Mouse (Mus musculus) heart, adult 2 months (tissue): Measurements from ENCODE around the gene Abcd3. TPM values are rescaled to one million over a fixed set of nuclear protein-coding genes. Genes with fewer than 3 reads are reported as not detected.

Experiments used
- DNase-seq, 2 experiments: peaks; one replicate each; pipeline ENCODE4 v3.0.0; 2021
- H3K27ac ChIP-seq: fragments of 200-600 bp; 2 replicates; pipeline ENCODE4 v1.8.1; 2022
- H3K27me3 ChIP-seq: fragments of 200-500 bp; 2 replicates; pipeline ENCODE4 v1.6.1; 2012; ENCODE audit warnings: mild to moderate bottlenecking, low read length, inconsistent platforms, mixed read lengths; ENCODE audit not compliant: control insufficient read depth, insufficient read depth
- H3K36me3 ChIP-seq: fragments of 200-500 bp; 2 replicates; pipeline ENCODE4 v1.6.1; 2012; ENCODE audit warnings: low read length, inconsistent platforms; ENCODE audit not compliant: control insufficient read depth, insufficient read depth
- H3K4me1 ChIP-seq: fragments of 200-500 bp; 2 replicates; pipeline ENCODE4 v1.6.1; 2011; ENCODE audit warnings: low read length; ENCODE audit not compliant: control insufficient read depth, insufficient read depth
- H3K4me3 ChIP-seq: fragments of 200-600 bp; 2 replicates; pipeline ENCODE4 v1.8.1; 2022
- H3K79me2 ChIP-seq: fragments of 200-500 bp; replicated peaks from 2 replicates; pipeline ENCODE4 v1.6.1; 2012; ENCODE audit warnings: mild to moderate bottlenecking, inconsistent platforms, low read length, moderate library complexity, mixed read lengths; ENCODE audit not compliant: control insufficient read depth, insufficient read depth
- H3K9ac ChIP-seq: fragments of 200-500 bp; 2 replicates; pipeline ENCODE4 v1.6.1; 2012; ENCODE audit warnings: low read depth, mild to moderate bottlenecking, control low read depth, inconsistent platforms, low read length, mixed read lengths
- CTCF ChIP-seq: fragments of 200-600 bp; IDR thresholded peaks from 2 replicates; pipeline ENCODE4 v1.8.1; 2022; ENCODE audit warnings: antibody characterized with exemption, mild to moderate bottlenecking, moderate library complexity
- EP300 ChIP-seq: fragments of 200-500 bp; IDR thresholded peaks from 2 replicates; pipeline ENCODE4 v1.6.1; 2011; ENCODE audit warnings: low read depth, low read length, control low read depth; ENCODE audit not compliant: insufficient read depth
- POLR2A ChIP-seq: fragments of 200-500 bp; IDR thresholded peaks from 2 replicates; pipeline ENCODE4 v1.6.1; 2011; ENCODE audit warnings: mild to moderate bottlenecking, low read depth, low read length, control low read depth; ENCODE audit not compliant: insufficient read depth
- WGBS: fragments of 180-500 bp; shearing (Covaris S2); methylation state at CpG from one replicate; pipeline ENCODE4 v1.1.7; 2018; 5-methylcytosine and 5-hydroxymethylcytosine counted together
- intact Hi-C: fragments of 180-260 bp; cut with DNase I; formaldehyde crosslinking; loops from one replicate; pipeline ENCODE4 v1.15.1; 2025
- polyA plus RNA-seq: library from polyadenylated mRNA; depleted of rRNA; stranded (reverse); fragments of >200 nt; gene quantifications from 2 replicates; pipeline ENCODE4 v1.2.3, GENCODE M21; 2012
- total RNA-seq, 2 experiments: library from RNA; stranded (reverse); gene quantifications; 2 replicates each; pipeline ENCODE4 v1.2.3; 2021

Gene Abcd3
- total and polyA plus RNA-seq, 3 experiments, result 19.5 to 78.9 (median 73.6) TPM

GRCm38 (mm10) chr3:121851006-121851405 is 35.9 kb upstream of the Abcd3 start:
- Histone ChIP-seq H3K9ac (no peak overlapping the region), H3K4me1 (no peaks in the 10 kb centered on the region), H3K79me2 (no peaks in the 10 kb centered on the region), H3K27me3 (no peaks in the 10 kb centered on the region), H3K27ac (no peak overlapping the region), H3K4me3 (no peak overlapping the region), H3K36me3 (no peaks in the 10 kb centered on the region)
- DNase-seq, result no peak
- TF ChIP-seq EP300, result no peak
- WGBS, result 89% methylated on average over 3 of the region's 3 CpGs
- intact Hi-C loops, result no loop called here

- Histone ChIP-seq H3K36me3 (no peaks in the 10 kb centered on the region), H3K4me1 (no peaks in the 10 kb centered on the region), H3K4me3 (no peak overlapping the region), H3K9ac (no peak overlapping the region), H3K27me3 (no peaks in the 10 kb centered on the region), H3K79me2 (no peaks in the 10 kb centered on the region), H3K27ac (no peak overlapping the region)
- DNase-seq, result no peak
- TF ChIP-seq EP300 (no peak), POLR2A (no peak), CTCF (no peak)
- 94% methylated on average over 4 of the region's 4 CpGs for WGBS
- intact Hi-C loops, result no loop called here
These were observed 35.3 kb upstream of the Abcd3 start for GRCm38 (mm10) chr3:121850381-121850780.

DNA sequence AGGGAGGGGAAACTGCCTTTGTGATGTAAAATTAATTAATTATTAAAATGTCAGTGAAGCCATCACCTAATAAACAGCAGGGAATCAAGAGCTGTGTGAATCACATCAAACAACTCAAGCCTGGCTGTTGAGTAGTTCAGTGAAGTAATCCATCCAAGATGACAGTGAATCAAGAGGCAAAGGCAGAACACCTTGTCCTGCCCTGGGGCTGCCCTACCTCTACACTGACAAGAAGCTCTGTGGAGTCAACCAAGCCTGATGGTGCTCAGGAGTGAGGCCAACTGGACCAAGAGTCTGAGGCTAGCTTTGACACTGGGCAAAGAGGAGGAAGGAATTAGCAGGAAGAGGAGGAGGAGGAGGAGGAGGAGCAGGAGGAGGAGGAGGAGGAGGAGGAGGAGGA is 32.2 kb upstream of the Abcd3 start:
- H3K9ac ChIP-seq, result no peak overlapping the region
- intact Hi-C loops, result no loop called here
- no peak overlapping the region for H3K4me3 ChIP-seq
- H3K4me1 ChIP-seq, result no peaks in the 10 kb centered on the region
- no peaks in the 10 kb centered on the region for H3K79me2 ChIP-seq
- no peaks in the 10 kb centered on the region for H3K27me3 ChIP-seq
- H3K36me3 ChIP-seq, result no peaks in the 10 kb centered on the region
- no peak for DNase-seq
- H3K27ac ChIP-seq, result no peak overlapping the region
- TF ChIP-seq CTCF (no peak), EP300 (no peak), POLR2A (no peak)

DNA sequence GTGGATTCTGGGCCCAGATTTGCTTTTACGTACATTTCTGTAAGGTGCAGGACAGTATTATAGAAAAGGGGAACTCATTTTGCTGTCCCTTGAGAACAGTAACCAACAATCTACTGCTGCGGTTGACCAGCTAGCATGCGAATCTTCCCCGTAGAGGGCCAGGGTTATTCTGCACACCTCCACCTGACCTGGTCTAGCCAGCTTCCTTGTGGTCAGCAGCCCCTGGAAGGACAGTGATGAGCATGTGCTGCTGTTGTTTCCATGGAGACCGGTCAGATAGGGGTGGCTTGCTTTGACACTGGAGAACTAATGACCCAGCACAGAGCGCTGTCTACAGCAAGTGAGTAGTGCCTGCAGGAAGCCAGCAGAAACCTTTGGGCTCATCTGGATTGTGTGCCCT is 29.6 kb upstream of the Abcd3 start:
- intact Hi-C loops, result no loop called here
- no peak overlapping the region for H3K27ac ChIP-seq
- no peaks in the 10 kb centered on the region for H3K79me2 ChIP-seq
- 92% methylated on average over 6 of the region's 6 CpGs for WGBS
- H3K36me3 ChIP-seq, result no peaks in the 10 kb centered on the region
- H3K4me3 ChIP-seq, result no peak overlapping the region
- no peak for DNase-seq
- no peaks in the 10 kb centered on the region for H3K27me3 ChIP-seq
- TF ChIP-seq POLR2A, result no peak
- TF ChIP-seq CTCF, result no peak
- no peak for TF ChIP-seq EP300
- H3K9ac ChIP-seq, result no peak overlapping the region
- H3K4me1 ChIP-seq, result no peaks in the 10 kb centered on the region

- H3K9ac ChIP-seq, result no peak overlapping the region
- no peak for DNase-seq
- H3K4me3 ChIP-seq, result no peak overlapping the region
- intact Hi-C loops, result no loop called here
- WGBS, result 82% methylated on average over 3 of the region's 3 CpGs
- no peak for TF ChIP-seq EP300
- TF ChIP-seq POLR2A, result no peak
- TF ChIP-seq CTCF, result no peak
- no peaks in the 10 kb centered on the region for H3K27me3 ChIP-seq
- H3K79me2 ChIP-seq, result no peaks in the 10 kb centered on the region
- no peaks in the 10 kb centered on the region for H3K36me3 ChIP-seq
- H3K27ac ChIP-seq, result no peak overlapping the region
- no peaks in the 10 kb centered on the region for H3K4me1 ChIP-seq
These were observed 28.9 kb upstream of the Abcd3 start for GRCm38 (mm10) chr3:121844013-121844412.

DNA sequence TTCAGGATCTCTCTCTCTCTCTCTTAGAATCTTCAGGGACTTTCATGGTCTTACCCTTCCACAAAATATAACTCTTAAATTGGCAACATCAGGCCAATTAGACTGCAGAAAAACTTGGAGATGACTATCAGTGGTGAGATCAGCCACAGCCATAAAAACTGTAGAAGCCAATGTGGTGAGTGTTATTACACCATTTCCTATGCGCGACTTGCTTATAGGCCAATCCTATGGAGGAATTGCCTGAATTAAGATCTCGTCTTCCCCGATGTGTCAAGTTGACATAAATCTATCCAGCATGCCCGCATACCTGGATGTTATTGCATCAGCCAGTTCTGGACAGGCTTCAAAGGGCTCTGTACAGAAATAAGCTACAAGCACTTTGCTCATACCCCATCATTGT is 28.2 kb upstream of the Abcd3 start:
- Histone ChIP-seq H3K9ac (no peak overlapping the region), H3K27me3 (no peaks in the 10 kb centered on the region), H3K4me1 (no peaks in the 10 kb centered on the region), H3K36me3 (no peaks in the 10 kb centered on the region), H3K79me2 (no peaks in the 10 kb centered on the region), H3K4me3 (no peak overlapping the region), H3K27ac (no peak overlapping the region)
- intact Hi-C loops, result no loop called here
- TF ChIP-seq POLR2A (no peak), CTCF (no peak), EP300 (no peak)
- no peak for DNase-seq
- 94% methylated on average over 5 of the region's 5 CpGs for WGBS
